In the genomic region with DNA sequence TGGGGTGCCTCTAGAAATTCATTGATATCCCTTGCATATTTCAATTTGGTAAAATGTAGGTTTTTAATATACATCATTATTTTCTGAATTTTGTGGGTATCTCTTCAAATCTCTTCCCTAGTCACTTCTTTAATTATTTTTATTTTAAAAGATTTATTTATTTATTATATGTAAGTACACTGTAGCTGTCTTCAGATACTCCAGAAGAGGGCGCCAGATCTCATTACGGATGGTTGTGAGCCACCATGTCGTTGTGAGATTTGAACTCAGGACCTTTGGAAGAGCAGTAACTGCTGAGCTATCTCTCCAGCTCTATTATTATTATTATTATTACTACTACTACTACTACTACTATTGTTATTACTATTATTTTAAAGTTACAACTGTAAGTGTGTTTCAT, we compare ENCODE assay signal across 4 mouse cellular contexts.
DNase-seq lines count a peak whose midpoint lies in the region; ATAC-seq and TF ChIP-seq lines count a peak whose summit lies in the region.
"Not testable (repeated sequence)": the region's sequence is repeated elsewhere in the genome, so short reads cannot be mapped to it uniquely, and the experiment has no call there.

No protein-coding gene starts in this region.

- POLR2A ChIA-PET in Patski (lab: Charles Lee) = not testable (repeated sequence)

- H3K36me3 ChIP-seq in heart, adult 2 months (ENCODE audit: control insufficient read depth, insufficient read depth, low read length); kidney, postnatal 0 days (ENCODE audit: insufficient read depth, low read length): not testable (repeated sequence)

- H3K9me3 ChIP-seq in kidney, postnatal 0 days (replicated peaks; ENCODE audit: low read length) = not testable (repeated sequence)

- H3K4me3 ChIP-seq in heart, adult 2 months; kidney, postnatal 0 days (replicated peaks; ENCODE audit: low read depth, low read length); left cerebral cortex, adult 2 months: not testable (repeated sequence)

- H3K27ac ChIP-seq in heart, adult 2 months; kidney, postnatal 0 days; left cerebral cortex, adult 2 months: not testable (repeated sequence)

- not testable (repeated sequence) for ATAC-seq in Patski; kidney, postnatal 0 days (replicated peaks; ENCODE audit: low FRiP score, low read depth)

- in situ Hi-C loops in Patski (cut with MboI; ENCODE audit: low pct_unique_long_range_greater_than_20kb) = not testable (repeated sequence)

- WGBS in heart, adult 2 months = 83% methylated on average over 3 of the region's 3 CpGs
- 87% methylated on average over 3 of the region's 3 CpGs for WGBS in kidney, postnatal 0 days

- DNase-seq in Patski (ENCODE audit: low read depth, low spot score); heart, adult 2 months; kidney, postnatal 0 days (ENCODE audit: low spot score); left cerebral cortex, adult 2 months (ENCODE audit: extremely low spot score in 1 of 2, low spot score in 2 of 2): not testable (repeated sequence)

- not testable (repeated sequence) for H3K4me2 ChIP-seq in kidney, postnatal 0 days (ENCODE audit: low read length)

- CTCF ChIA-PET in Patski (lab: Charles Lee) = not testable (repeated sequence)

- not testable (repeated sequence) for TF ChIP-seq EP300 in heart, adult 2 months (IDR thresholded peaks at IDR 0.05; ENCODE audit: insufficient read depth, low read depth, low read length)

- TF ChIP-seq CTCF in Patski (IDR thresholded peaks at IDR 0.05) = peak; percentile 10
- peak; percentile 56 for TF ChIP-seq CTCF in heart, adult 2 months (IDR thresholded peaks at IDR 0.05)
- TF ChIP-seq CTCF in kidney, postnatal 0 days (IDR thresholded peaks at IDR 0.05; ENCODE audit: low read depth) = 0 out of 2 replicates have a peak, but pooled peaks have one; percentile 21
- peak; percentile 50 for TF ChIP-seq CTCF in left cerebral cortex, adult 2 months (IDR thresholded peaks at IDR 0.05)

- not testable (repeated sequence) for H3K9ac ChIP-seq in heart, adult 2 months (ENCODE audit: low read depth, low read length); kidney, postnatal 0 days (ENCODE audit: low read depth, low read length)

- H3K27me3 ChIP-seq in Patski; heart, adult 2 months (ENCODE audit: control insufficient read depth, insufficient read depth, low read length); kidney, postnatal 0 days (ENCODE audit: insufficient read depth, low read length): not testable (repeated sequence)

- not testable (repeated sequence) for H3K4me1 ChIP-seq in heart, adult 2 months (ENCODE audit: control insufficient read depth, insufficient read depth, low read length); kidney, postnatal 0 days (replicated peaks; ENCODE audit: insufficient read depth, low read length)

- intact Hi-C loops in heart, adult 2 months (cut with DNase I) = loop anchor here (10.0 kb wide), 1 partner anchor 264 kb away; no protein-coding TSS in a partner anchor
- intact Hi-C loops in left cerebral cortex, adult 2 months (cut with DNase I) = loop anchor here (10.0 kb wide), 1 partner anchor 264 kb away; no protein-coding TSS in a partner anchor

- H3K79me2 ChIP-seq in heart, adult 2 months (replicated peaks; ENCODE audit: control insufficient read depth, insufficient read depth, low read length) = not testable (repeated sequence)

- TF ChIP-seq POLR2A in heart, adult 2 months (IDR thresholded peaks at IDR 0.05; ENCODE audit: insufficient read depth, low read depth, low read length) = not testable (repeated sequence)
